Mouse (Mus musculus) layer of hippocampus, adult 9-10 months (tissue): ENCODE results near the gene Dlx5.

Experiments
- DNase-seq: peaks from one replicate; pipeline ENCODE4 v3.0.0; 2022; ENCODE audit warnings: low spot score

Gene Dlx5

GRCm38 (mm10) chr6:6859111-6859949, 22.6 kb downstream of the Dlx5 start:
- DNase-seq: no peak

DNA sequence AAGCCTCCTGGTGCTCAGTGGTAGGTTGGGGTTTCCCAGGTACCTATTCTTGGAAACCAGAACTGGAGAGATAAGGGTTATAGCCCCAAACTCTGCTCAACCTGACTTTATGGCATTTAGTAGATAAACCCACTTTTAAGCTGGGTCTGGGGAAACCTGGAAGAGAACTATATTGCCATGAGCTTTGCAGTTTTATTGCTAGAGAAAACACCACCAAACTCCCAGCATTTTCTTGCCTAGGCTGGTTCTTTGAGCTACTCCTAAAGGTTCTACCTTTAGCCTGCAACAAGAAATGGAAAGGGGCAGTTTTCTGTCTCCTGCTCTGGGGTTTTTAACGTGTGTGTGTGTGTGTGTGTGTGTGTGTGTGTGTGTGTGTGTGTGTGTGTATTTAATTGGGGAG, 23.3 kb downstream of the Dlx5 start:
- DNase-seq: no peak

GRCm38 (mm10) chr6:6857766-6858165, 24.1 kb downstream of the Dlx5 start:
- DNase-seq: no peak

- DNase-seq: no peak
These were observed 25.0 kb downstream of the Dlx5 start for GRCm38 (mm10) chr6:6856881-6857280.

- DNase-seq: no peak
These were observed 25.6 kb downstream of the Dlx5 start for GRCm38 (mm10) chr6:6856316-6856715.

GRCm38 (mm10) chr6:6855746-6856185, 26.1 kb downstream of the Dlx5 start:
- no peak for DNase-seq

DNA sequence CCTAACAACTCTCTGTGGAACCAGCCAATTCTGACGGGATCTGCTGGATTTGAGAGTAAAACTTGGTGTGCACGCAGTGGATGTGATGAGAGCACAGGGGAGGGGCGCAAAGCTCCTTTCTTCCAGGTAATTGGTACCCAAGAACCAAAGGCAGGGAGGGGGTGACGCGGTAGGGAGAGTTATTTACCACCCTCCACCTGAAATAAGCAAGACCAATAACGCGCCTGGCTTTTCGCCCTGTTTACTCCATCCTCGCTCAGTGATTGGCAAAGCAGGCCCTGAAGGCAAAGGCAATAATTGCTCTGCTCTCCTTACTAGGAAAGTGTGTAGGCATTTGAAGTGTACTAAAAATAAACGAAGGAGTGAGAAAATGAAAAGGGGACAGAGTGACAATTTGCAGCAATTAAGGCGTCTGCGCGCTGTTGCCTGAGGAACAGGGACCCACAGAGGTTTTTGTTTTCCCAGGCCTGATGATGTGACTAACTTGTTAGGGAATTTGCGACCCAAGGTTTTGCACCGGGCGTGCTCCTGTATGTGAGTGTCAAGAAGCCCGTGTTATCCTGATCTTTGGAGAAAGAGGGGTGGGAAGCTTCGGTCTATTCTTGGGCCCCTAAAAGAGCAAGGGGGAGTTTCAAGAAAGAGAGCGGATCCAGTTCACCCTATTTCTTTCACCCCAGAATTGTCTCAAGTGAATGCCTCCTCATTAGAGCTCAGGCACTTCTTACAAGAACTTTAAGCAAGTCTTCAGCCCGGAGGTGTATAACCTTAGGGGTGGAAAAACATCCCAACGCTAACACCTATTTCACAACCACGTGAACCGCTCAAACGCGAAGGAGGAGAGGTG, 26.8 kb downstream of the Dlx5 start:
- DNase-seq: no peak

DNA sequence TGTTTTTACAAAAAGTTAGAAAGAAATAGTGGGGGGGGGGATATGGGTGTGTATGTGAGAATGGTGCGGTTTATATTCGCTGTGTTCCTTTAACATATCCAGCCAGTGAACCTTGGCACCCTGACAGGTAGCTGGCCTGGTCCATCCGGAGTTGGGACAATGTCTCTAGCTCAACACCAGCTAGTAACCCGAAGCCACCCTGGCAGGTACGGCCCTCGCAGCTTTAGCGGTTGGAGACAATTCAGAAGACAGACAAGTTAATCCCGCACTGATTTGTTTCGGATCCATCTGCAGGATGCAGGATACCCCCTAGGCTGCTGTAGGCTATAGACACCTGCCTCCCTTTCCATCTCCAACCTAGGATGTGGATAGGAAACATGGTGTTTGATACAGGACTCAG, 27.7 kb downstream of the Dlx5 start:
- DNase-seq: no peak

DNA sequence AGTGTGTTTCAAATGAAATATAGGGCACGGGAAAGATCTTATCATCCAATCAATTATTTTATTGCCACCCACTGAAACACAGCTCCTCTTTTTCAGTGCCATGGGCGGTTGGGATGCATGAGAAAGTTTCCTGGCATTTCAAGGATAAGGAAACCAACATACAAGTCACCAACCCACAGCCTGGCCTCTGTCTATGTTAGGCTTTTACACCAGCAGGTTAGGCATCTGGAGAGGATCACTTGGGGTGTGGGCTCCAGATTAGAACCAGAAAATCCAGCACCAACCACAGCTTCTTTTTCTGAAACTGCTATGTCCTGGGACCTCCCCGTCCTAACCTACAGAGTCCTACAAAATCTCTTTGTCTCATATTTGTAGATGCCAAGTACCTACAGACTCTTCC, 28.9 kb downstream of the Dlx5 start:
- no peak for DNase-seq

GRCm38 (mm10) chr6:6851166-6851565, 30.7 kb downstream of the Dlx5 start:
- no peak for DNase-seq

DNA sequence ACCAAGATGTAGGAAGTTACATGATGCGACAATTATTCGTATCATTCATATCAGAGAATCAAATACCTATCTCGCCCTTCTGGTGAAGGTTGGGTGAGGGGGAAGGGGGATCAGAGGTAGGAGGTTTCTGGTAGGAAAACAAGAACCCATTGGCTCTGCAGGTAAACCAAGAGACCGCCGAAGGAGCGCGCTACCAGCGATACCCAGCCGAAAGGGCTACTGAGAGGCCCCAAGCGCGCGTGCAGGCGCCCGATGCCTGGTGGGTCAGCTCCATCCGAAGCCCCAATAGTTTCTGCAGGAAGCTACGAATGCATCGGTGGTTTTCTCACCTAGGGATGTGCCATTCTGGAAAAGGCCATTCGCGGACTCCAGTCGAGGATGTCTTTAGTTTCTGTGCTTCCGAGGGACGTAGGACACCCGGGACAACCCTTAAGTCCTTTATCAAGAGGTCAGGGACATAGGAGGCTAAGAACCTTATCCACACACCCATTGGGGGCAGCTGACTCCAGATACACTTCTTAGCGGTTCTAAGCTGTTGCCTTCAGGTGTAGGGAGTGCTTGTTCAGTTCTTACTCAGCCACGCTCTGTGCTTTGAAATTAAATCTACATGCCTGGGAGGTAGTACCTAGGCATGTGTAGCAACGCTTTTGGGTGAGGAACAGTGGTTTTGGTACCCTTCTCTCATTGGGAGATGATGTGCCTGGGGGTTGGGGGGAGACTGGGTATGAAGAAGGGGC, 31.4 kb downstream of the Dlx5 start:
- no peak for DNase-seq

DNA sequence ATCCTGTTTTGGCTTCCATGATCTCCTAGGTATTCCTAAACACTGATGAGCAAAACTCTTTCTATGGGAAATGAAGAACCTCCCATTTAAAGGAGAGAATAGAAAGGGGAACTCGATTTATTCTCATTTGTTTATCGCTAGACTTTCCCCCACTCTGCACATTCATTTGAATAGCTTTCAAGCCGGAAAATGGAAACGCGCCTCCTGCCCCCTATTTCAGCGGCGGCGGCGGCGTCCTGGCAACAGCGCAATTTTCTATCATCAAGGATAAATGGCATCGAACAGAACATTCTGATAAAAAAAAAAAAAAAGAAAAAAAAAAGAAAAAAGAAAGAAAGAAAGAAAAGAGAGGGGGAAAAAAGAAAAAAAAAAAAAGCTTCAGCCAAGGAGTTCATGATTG, 32.1 kb downstream of the Dlx5 start:
- DNase-seq: no peak

DNA sequence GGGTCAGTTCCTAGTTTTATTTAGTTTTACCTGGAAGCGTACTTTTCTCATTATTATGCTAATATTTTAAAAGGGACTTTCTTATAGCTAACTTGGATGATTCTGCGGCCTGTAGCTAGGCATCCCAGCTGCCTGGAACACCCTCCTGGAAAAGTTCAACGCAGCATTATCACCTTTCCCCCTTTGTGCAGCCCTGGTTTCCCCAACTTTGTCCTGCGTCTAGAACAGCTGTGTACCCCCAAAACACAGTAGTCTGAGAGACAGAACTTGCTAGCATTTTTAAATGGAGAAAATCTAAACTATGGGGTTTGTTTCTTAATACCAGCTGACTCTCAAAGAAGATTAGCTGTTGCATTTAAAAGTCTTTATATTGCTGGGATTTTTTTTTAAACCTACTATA, 33.3 kb downstream of the Dlx5 start:
- DNase-seq: no peak

DNA sequence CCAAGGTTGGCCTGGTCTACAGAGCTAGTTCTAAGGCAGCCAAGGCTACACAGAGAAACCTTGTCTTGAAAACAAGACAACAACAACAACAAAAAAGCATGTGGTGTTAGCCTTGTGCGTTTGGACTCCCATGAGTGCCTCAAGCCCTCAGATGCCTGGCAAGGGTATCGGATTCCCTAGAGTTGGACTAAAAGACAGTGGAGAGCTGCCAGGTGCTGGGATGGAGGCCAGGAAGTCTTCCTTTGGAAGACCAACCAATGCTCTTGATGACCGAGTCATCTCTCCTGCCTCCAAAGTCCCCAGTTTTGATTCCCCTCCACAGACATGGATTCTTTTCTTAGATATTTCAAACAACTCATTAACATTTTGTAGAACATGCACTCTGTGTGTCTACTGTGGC, 48.6 kb downstream of the Dlx5 start:
- no peak for DNase-seq

DNA sequence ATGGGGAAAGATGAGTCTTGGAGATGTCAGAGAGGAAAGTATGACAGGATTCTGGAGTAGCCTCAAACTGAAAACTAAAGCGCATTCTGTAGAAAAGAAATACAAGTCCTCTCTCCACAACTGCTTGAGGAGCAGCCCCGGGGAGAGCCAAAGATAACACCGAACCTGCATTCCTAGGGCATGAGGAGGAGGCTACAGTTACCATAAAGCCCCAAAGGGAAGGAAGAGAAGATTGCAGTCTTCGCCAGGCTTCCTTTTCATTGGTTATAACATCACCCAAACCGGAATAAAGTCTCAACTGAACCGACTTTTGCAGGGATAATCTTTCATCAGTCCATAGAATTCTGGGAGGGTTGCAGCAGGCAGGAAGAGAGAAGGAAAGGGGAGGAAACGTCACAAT, 51.4 kb downstream of the Dlx5 start:
- no peak for DNase-seq
